Mouse (Mus musculus) adrenal gland, adult 2 months (tissue): Measurements from ENCODE around the gene Man2c1. TPM values are rescaled to one million over a fixed set of nuclear protein-coding genes. Genes with fewer than 3 reads are reported as not detected.

Experiments
- DNase-seq: peaks from one replicate; pipeline ENCODE4 v3.0.0; 2021
- polyA plus RNA-seq: library from polyadenylated mRNA; depleted of rRNA; stranded (reverse); fragments of >200 nt; gene quantifications from 2 replicates; pipeline ENCODE4 v1.2.3, GENCODE M21; 2012; rRNA removed
- total RNA-seq, 2 experiments: library from RNA; stranded (reverse); gene quantifications; 2 replicates each; pipeline ENCODE4 v1.2.3; 2021

The Man2c1 gene
- total and polyA plus RNA-seq, 3 experiments: 93.3 to 416 (median 141) TPM

- no peak for DNase-seq
Measured at GRCm38 (mm10) chr9:57157499-57157898, 27.0 kb downstream of the Man2c1 start.

GRCm38 (mm10) chr9:57158013-57158470, 27.6 kb downstream of the Man2c1 start, which contains the start of gene Commd4:
Commd4 (minus strand) TSS chr9:57158331.
- peak; percentile 90 for DNase-seq

DNA sequence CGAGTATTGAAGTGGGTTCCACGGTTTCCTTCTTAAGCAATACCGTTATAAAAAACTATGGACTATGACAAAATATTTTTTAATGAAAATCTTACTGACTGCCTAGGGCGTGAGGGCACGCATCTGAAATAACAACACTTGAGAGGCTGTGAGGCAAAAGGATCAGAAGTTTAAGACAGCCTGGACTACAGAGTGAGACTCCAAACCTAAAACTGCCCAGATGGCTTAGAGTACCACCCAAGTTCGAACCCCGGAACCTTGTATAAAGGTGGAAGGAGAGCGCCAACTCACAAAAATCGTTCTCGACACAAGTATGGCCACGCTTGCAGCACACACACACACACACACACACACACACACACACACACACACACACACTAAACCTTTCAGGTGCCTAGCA, 28.0 kb downstream of the Man2c1 start:
- DNase-seq: no peak

GRCm38 (mm10) chr9:57162496-57162895, 32.0 kb downstream of the Man2c1 start:
- DNase-seq: no peak

- no peak for DNase-seq
Measured at GRCm38 (mm10) chr9:57163137-57163536, 32.6 kb downstream of the Man2c1 start.

GRCm38 (mm10) chr9:57166173-57166572, 35.7 kb downstream of the Man2c1 start:
- DNase-seq: no peak

DNA sequence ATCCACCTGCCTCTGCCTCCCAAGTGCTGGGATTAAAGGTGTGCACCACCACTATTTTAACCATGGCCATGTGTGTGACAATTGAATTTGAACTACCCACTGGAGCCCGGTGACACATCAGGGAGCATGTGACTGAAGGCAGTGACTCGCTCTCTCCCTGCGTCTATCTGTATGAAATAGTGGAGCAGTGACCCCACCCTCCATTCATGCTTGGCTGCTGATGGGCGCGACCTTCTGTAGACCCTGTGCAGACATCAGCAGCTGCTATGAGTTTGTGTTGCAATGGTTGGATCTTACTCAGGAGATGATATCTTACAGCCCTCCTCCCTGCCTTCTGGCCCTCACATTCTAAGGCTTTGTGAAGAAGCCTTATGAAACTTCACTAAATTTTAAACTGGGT, 37.9 kb downstream of the Man2c1 start:
- DNase-seq: no peak

Other genes starting within 250 kb of the Man2c1 start
- gene Snx33, start 202.3 kb upstream of the Man2c1 start, total RNA-seq: 10 to 100 TPM; 18.4 to 33.8 TPM
- gene Snx33, start 202.3 kb upstream of the Man2c1 start, polyA plus RNA-seq: 13.0 and 15.0 TPM in 2 replicates
- 100 to 1,000 TPM in 1 of 2 experiments, 10 to 100 TPM in 1; 68.3 to 104 TPM for gene Imp3, start 193.2 kb upstream of the Man2c1 start, total RNA-seq
- 445 and 458 TPM in 2 replicates for gene Imp3, start 193.2 kb upstream of the Man2c1 start, polyA plus RNA-seq
- 10 to 100 TPM; 12.0 to 14.3 TPM for gene Snupn, start 179.8 kb upstream of the Man2c1 start, total RNA-seq
- gene Snupn, start 179.8 kb upstream of the Man2c1 start, polyA plus RNA-seq: 4.0 and 5.8 TPM in 2 replicates
- 10 to 100 TPM; 37.2 to 47.6 TPM for gene Ptpn9, start 135.8 kb upstream of the Man2c1 start, total RNA-seq
- gene Ptpn9, start 135.8 kb upstream of the Man2c1 start, polyA plus RNA-seq: 134 and 145 TPM in 2 replicates
- gene Sin3a, start 58.6 kb upstream of the Man2c1 start, total RNA-seq: 10 to 100 TPM; 46.2 to 49.2 TPM
- 71.0 and 101 TPM in 2 replicates for gene Sin3a, start 58.6 kb upstream of the Man2c1 start, polyA plus RNA-seq
- gene Neil1, start 17.6 kb downstream of the Man2c1 start, total RNA-seq: 10 to 100 TPM; 10.3 TPM
- 17.7 and 22.5 TPM in 2 replicates for gene Neil1, start 17.6 kb downstream of the Man2c1 start, polyA plus RNA-seq
- 10 to 100 TPM; 47.5 to 59.8 TPM for gene Commd4, start 27.6 kb downstream of the Man2c1 start, total RNA-seq
- gene Commd4, start 27.6 kb downstream of the Man2c1 start, polyA plus RNA-seq: 176 and 182 TPM in 2 replicates
- gene Trcg1, start 105.9 kb downstream of the Man2c1 start, total RNA-seq: not detected
- not detected in 2 replicates for gene Trcg1, start 105.9 kb downstream of the Man2c1 start, polyA plus RNA-seq
- 10 to 100 TPM; 40.5 to 53.8 TPM for gene 1700017B05Rik, start 131.9 kb downstream of the Man2c1 start, total RNA-seq
- gene 1700017B05Rik, start 131.9 kb downstream of the Man2c1 start, polyA plus RNA-seq: 33.0 and 42.8 TPM in 2 replicates